Mouse (Mus musculus) lung, adult 18-20 months (tissue): ENCODE data around the gene Mrpl37.

Experiments used
- DNase-seq, 2 experiments: peaks; one replicate each; pipeline ENCODE4 v3.0.0; 2022; ENCODE audit warnings: mixed read lengths in 2 of 2

The Mrpl37 gene

GRCm38 (mm10) chr4:107064394-107065098, 2.1 kb downstream of the Mrpl37 start:
- DNase-seq, result no peak

GRCm38 (mm10) chr4:107063214-107063613, 3.5 kb downstream of the Mrpl37 start:
- DNase-seq, result no peak

- no peak for DNase-seq
These were observed 5.1 kb downstream of the Mrpl37 start for GRCm38 (mm10) chr4:107061560-107061959.

GRCm38 (mm10) chr4:107058781-107059180, 7.9 kb downstream of the Mrpl37 start:
- peak; percentile 12 to 51 for DNase-seq

GRCm38 (mm10) chr4:107058346-107058745, 8.3 kb downstream of the Mrpl37 start:
- DNase-seq, result no peak

GRCm38 (mm10) chr4:107056088-107056487, 10.6 kb downstream of the Mrpl37 start:
- DNase-seq, result no peak

- DNase-seq, result no peak
These were observed 13.6 kb downstream of the Mrpl37 start for GRCm38 (mm10) chr4:107052962-107053553.

GRCm38 (mm10) chr4:107051889-107052288, 14.8 kb downstream of the Mrpl37 start:
- DNase-seq, result no peak

- DNase-seq, result peak; percentile 15 to 19
These were observed 18.0 kb downstream of the Mrpl37 start for GRCm38 (mm10) chr4:107048568-107049162.

GRCm38 (mm10) chr4:107047806-107048205, 18.9 kb downstream of the Mrpl37 start:
- DNase-seq, result peak; percentile 15 to 20

GRCm38 (mm10) chr4:107045188-107045587, 21.5 kb downstream of the Mrpl37 start:
- DNase-seq, result no peak

GRCm38 (mm10) chr4:107042304-107042703, 24.4 kb downstream of the Mrpl37 start:
- DNase-seq, result no peak

- DNase-seq, result no peak
These were observed 27.4 kb downstream of the Mrpl37 start for GRCm38 (mm10) chr4:107039270-107039669.

GRCm38 (mm10) chr4:107038303-107038702, 28.4 kb downstream of the Mrpl37 start:
- no peak for DNase-seq

GRCm38 (mm10) chr4:107036985-107037384, 29.7 kb downstream of the Mrpl37 start:
- DNase-seq, result no peak

- no peak for DNase-seq
These were observed 31.0 kb downstream of the Mrpl37 start for GRCm38 (mm10) chr4:107035689-107036088.

- no peak for DNase-seq
These were observed 40.2 kb downstream of the Mrpl37 start for GRCm38 (mm10) chr4:107026451-107026850.

GRCm38 (mm10) chr4:107025369-107025768, 41.3 kb downstream of the Mrpl37 start:
- no peak for DNase-seq

- DNase-seq, result no peak
These were observed 41.8 kb downstream of the Mrpl37 start for GRCm38 (mm10) chr4:107024899-107025298.

- no peak for DNase-seq
These were observed 45.2 kb downstream of the Mrpl37 start for GRCm38 (mm10) chr4:107021464-107021863.

- DNase-seq, result no peak
These were observed 46.2 kb downstream of the Mrpl37 start for GRCm38 (mm10) chr4:107020287-107021000.

- DNase-seq, result peak; percentile 42 to 47
These were observed 47.6 kb downstream of the Mrpl37 start for GRCm38 (mm10) chr4:107019027-107019426.

- no peak for DNase-seq
These were observed 48.1 kb downstream of the Mrpl37 start for GRCm38 (mm10) chr4:107018521-107018920.
